Mouse (Mus musculus) embryonic fibroblast, embryonic 13.5 days (primary cell): ENCODE measurements at regions not wholly inside any gene's neighbourhood (a gene's known extent, or its start where the extent isn't known, plus 50 kb on each side); places are given as distances from the start of the nearest gene placed in this dataset.

Experiments
- CTCF ChIP-seq: IDR thresholded peaks from 2 replicates; pipeline ENCODE4 v1.5.1; 2011; ENCODE audit warnings: mild to moderate bottlenecking, control low read depth, low read length, moderate library complexity, borderline replicate concordance; ENCODE audit not compliant: insufficient read depth
- POLR2A ChIP-seq: IDR thresholded peaks from 2 replicates; pipeline ENCODE4 v1.6.1; 2011; ENCODE audit warnings: low read depth, mild to moderate bottlenecking, control low read depth, low read length, moderate library complexity

GRCm38 (mm10) chr1:151050507-151050816 lies 57.2 kb upstream of the Hmcn1 start:
- no peak for TF ChIP-seq POLR2A
- TF ChIP-seq CTCF: no peak
